Mouse (Mus musculus) midbrain, postnatal 0 days (tissue): ENCODE measurements at regions not wholly inside any gene's neighbourhood (a gene's known extent, or its start where the extent isn't known, plus 50 kb on each side); places are given as distances from the start of the nearest gene placed in this dataset.

Experiments
- ATAC-seq: fragments of 200-750 bp; cut with Nextera tagmentation; 2 replicates; pipeline ENCODE4 v1.8.0; 2017; ENCODE audit warnings: moderate number of reproducible peaks, mild to moderate bottlenecking, moderate TSS enrichment, moderate library complexity; ENCODE audit not compliant: low FRiP score
- DNase-seq: peaks from one replicate; pipeline ENCODE4 v3.0.0-alpha.2; 2015; ENCODE audit warnings: low spot score
- H3K27ac ChIP-seq: fragments of 300-500 bp; sonication (generic); 2 replicates; pipeline ENCODE4 v1.5.1; 2014; ENCODE audit warnings: low read depth, mild to moderate bottlenecking, low read length, mixed read lengths
- H3K27me3 ChIP-seq: fragments of 300-500 bp; sonication (generic); 2 replicates; pipeline ENCODE4 v1.6.1; 2014; ENCODE audit warnings: low read length, control low read depth, mixed read lengths; ENCODE audit not compliant: insufficient read depth
- H3K36me3 ChIP-seq: fragments of 300-500 bp; sonication (generic); 2 replicates; pipeline ENCODE4 v1.6.1; 2014; ENCODE audit warnings: low read length, control low read depth, mixed read lengths; ENCODE audit not compliant: insufficient read depth
- H3K4me1 ChIP-seq: fragments of 300-500 bp; sonication (generic); 2 replicates; pipeline ENCODE4 v1.6.1; 2014; ENCODE audit warnings: mild to moderate bottlenecking, control low read depth, antibody characterized with exemption, low read length, mixed read lengths; ENCODE audit not compliant: insufficient read depth
- H3K4me2 ChIP-seq: fragments of 300-500 bp; sonication (generic); 2 replicates; pipeline ENCODE4 v1.6.1; 2014; ENCODE audit warnings: low read depth, mild to moderate bottlenecking, low read length, mixed read lengths; ENCODE audit not compliant: poor library complexity, severe bottlenecking
- H3K4me3 ChIP-seq: fragments of 300-500 bp; sonication (generic); 2 replicates; pipeline ENCODE4 v1.5.1; 2014; ENCODE audit warnings: low read depth, mild to moderate bottlenecking, low read length, moderate library complexity
- H3K9ac ChIP-seq: fragments of 300-500 bp; sonication (generic); replicated peaks from 2 replicates; pipeline ENCODE4 v1.6.1; 2014; ENCODE audit warnings: mild to moderate bottlenecking, low read length, moderate library complexity, mixed read lengths; ENCODE audit not compliant: poor library complexity, severe bottlenecking
- H3K9me3 ChIP-seq: fragments of 300-500 bp; sonication (generic); 2 replicates; pipeline ENCODE4 v1.6.1; 2016; ENCODE audit warnings: low read length, control low read depth
- CTCF ChIP-seq: IDR thresholded peaks from 2 replicates; pipeline ENCODE4 v1.5.1; 2016; ENCODE audit warnings: antibody characterized with exemption, mild to moderate bottlenecking
- WGBS: fragments of 180-500 bp; shearing (Covaris S2); extraction: QIAGEN DNeasy Blood & Tissue Kit; methylation state at CpG from one replicate; pipeline ENCODE4 v1.1.7; 2014; 5-methylcytosine and 5-hydroxymethylcytosine counted together

DNA sequence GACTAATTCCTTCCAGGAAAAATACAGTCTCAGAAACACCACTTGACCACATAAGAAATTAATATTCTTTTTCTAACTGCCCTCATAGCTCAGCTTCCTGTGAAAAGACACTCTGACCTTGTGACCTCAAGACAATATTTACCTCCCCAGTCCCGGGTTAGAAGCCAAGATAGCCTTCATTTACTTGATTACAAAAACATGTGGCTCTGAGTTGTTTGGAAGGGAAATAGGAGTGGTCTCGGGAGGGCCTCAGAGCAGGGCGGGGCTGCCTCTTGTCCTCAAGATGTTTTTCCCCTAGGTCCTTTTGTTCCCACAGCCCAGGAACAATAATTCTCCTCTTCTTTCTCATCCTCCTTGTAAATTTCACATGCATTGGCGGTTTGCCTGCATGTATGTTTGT, 76.7 kb downstream of the Spesp1 start:
- Histone ChIP-seq H3K27ac (no peak overlapping the region), H3K4me3 (no peak overlapping the region), H3K9me3 (no peaks in the 10 kb centered on the region), H3K9ac (no peak overlapping the region), H3K4me1 (no peaks in the 10 kb centered on the region), H3K27me3 (no peaks in the 10 kb centered on the region), H3K4me2 (no peak overlapping the region), H3K36me3 (no peaks in the 10 kb centered on the region)
- DNase-seq (no peak), ATAC-seq (no peak)
- 80% methylated on average over 4 of the region's 4 CpGs for WGBS
- TF ChIP-seq CTCF = no peak

DNA sequence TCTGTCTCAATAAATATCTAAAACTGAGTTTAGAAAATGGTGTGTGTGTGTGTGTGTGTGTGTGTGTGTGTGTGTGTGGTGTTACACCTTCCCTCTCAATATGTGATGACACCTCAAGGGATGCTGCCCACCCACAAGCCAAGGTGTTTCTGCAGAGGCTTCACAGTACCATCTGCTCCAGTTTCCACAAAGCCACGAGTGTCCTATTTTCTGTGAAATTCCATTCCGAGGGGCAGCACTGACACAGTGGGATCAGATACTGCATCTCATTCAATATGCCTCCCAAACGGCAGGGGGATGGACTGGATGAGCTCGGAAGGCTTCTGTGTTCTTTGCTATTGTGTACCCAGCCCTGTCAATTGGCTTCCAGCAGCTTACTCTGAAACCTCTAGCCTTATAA, 78.5 kb downstream of the Spesp1 start:
- no peaks in the 10 kb centered on the region for H3K36me3 ChIP-seq
- H3K27me3 ChIP-seq = no peaks in the 10 kb centered on the region
- DNase-seq (peak; percentile 45), ATAC-seq (no peak)
- H3K4me2 ChIP-seq = no peak overlapping the region
- no peak overlapping the region for H3K9ac ChIP-seq
- 12% methylated on average over 4 of the region's 4 CpGs for WGBS
- no peaks in the 10 kb centered on the region for H3K9me3 ChIP-seq
- no peak overlapping the region for H3K4me3 ChIP-seq
- no peak overlapping the region for H3K27ac ChIP-seq
- no peak for TF ChIP-seq CTCF
- H3K4me1 ChIP-seq = no peaks in the 10 kb centered on the region

DNA sequence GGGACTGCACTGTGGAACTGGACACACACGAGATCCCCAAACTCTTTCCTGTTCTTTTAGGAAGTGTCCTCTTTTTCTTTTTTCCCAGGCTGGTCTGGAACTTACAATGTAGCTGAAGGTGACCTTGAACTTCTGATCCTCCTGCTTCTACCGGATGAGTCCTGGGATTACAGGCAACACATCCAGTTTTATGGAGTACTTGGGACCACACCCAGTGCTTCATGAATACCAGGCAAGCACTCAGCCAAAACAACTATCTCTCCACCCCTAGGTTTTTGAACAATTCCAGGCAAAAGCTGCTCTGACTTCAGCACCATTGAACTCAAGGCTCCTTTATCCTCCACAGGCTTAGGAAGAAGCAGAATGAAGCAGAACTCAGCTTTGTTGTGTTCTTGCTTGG, 79.7 kb downstream of the Spesp1 start:
- Histone ChIP-seq H3K4me3 (no peak overlapping the region), H3K27ac (no peak overlapping the region), H3K9me3 (no peaks in the 10 kb centered on the region), H3K4me1 (no peaks in the 10 kb centered on the region), H3K36me3 (no peaks in the 10 kb centered on the region), H3K4me2 (no peak overlapping the region), H3K27me3 (no peaks in the 10 kb centered on the region), H3K9ac (no peak overlapping the region)
- TF ChIP-seq CTCF = no peak
- ATAC-seq (no peak), DNase-seq (no peak)
- WGBS = 76% methylated on average over 2 of the region's 2 CpGs

DNA sequence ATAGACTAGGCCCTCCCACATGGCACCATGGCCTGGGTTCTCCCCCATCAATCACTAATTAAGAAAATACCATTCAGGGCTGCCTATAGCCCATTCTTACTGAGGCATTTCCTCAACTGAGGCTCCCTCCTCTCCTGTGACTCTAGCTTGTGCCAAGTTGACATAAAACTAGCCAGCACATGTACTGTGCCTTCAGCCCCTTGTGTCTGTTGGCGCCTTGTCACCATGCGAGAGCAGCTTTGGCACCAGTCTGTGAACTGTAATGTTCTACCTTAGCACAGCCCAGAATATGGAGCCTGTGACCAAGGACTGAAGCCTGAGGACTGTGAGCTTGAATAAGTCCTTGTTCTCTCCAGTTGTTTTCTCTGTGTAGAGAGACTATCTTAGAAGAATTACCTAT, 75.0 kb upstream of the Glce start:
- no peak overlapping the region for H3K4me3 ChIP-seq

DNA sequence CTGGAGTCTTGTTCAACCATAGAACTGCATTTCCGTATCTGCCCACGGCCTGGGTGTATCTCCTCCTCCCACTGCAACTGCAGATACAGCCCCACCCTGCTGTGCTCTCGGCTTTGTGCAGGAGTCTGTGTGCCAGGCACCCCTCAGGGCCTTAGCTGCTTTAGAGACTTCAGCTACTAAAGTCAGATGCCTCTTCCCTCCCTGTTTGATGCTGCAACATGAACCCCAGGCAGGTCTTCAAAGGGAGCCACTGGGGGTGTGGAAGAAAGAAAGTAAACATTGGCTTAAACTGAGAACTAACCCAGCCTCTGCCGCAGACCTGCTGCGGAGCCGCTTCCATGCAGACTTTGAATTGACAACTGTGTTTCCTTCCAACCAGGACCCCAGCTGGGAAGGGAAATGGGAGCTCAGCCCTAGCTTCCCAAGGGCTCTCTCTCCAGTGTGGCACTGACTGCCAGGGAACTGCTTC, 70.0 kb upstream of the Glce start:
- H3K27ac ChIP-seq = no peak overlapping the region
- H3K9me3 ChIP-seq = no peaks in the 10 kb centered on the region
- ATAC-seq = no peak
- DNase-seq = peak; percentile 15
- H3K36me3 ChIP-seq = no peaks in the 10 kb centered on the region
- no peak overlapping the region for H3K4me3 ChIP-seq
- H3K4me2 ChIP-seq = no peak overlapping the region
- H3K4me1 ChIP-seq = peaks cover 16% of the 10 kb centered on the region; the same call in 1 of the 2 replicates
- TF ChIP-seq CTCF = no peak
- 5% methylated on average over 6 of the region's 6 CpGs for WGBS
- no peak overlapping the region for H3K9ac ChIP-seq
- no peaks in the 10 kb centered on the region for H3K27me3 ChIP-seq

More for the DNA sequence above, 75.0 kb upstream of the Glce start:
- no peak overlapping the region for H3K4me2 ChIP-seq
- no peaks in the 10 kb centered on the region for H3K36me3 ChIP-seq
- H3K4me1 ChIP-seq = peaks cover 1% of the 10 kb centered on the region; the same call in 1 of the 2 replicates
- no peak for ATAC-seq
- H3K9ac ChIP-seq = no peak overlapping the region
- WGBS = 92% methylated on average over 2 of the region's 2 CpGs
- H3K9me3 ChIP-seq = no peaks in the 10 kb centered on the region
- no peak overlapping the region for H3K27ac ChIP-seq
- no peak for TF ChIP-seq CTCF
- DNase-seq = no peak
- H3K27me3 ChIP-seq = no peaks in the 10 kb centered on the region

DNA sequence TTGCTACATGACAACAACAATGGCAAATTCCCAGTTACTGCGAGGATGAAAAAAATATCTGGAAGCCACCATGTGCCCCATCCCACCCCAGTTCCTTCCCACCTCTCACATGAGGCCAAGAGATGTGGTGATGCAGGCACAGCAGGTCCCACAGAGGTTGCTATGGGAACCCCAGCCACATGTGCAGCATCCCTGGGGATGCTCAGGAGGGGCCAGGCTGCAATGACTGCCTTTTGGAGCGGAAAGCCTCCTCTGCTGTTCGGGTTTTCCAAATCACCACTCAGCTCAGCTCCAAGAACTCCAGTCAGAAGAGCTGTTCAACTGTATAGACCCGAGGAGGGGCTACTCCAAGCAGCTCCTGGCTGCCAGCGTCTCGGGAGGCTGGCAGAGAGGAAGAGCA, 68.0 kb upstream of the Glce start:
- no peaks in the 10 kb centered on the region for H3K36me3 ChIP-seq
- peak overlapping the region; percentile 21 for H3K27ac ChIP-seq
- no peaks in the 10 kb centered on the region for H3K9me3 ChIP-seq
- no peak overlapping the region for H3K4me3 ChIP-seq
- no peaks in the 10 kb centered on the region for H3K27me3 ChIP-seq
- H3K4me1 ChIP-seq = peaks cover 16% of the 10 kb centered on the region; the same call in 1 of the 2 replicates
- ATAC-seq (0 out of 2 replicates have a peak, but pooled peaks have one; percentile 54), DNase-seq (peak; percentile 76)
- no peak for TF ChIP-seq CTCF
- WGBS = 22% methylated on average over 6 of the region's 6 CpGs
- no peak overlapping the region for H3K9ac ChIP-seq
- H3K4me2 ChIP-seq = no peak overlapping the region
